Mouse (Mus musculus) liver, embryonic 14.5 days (tissue): Measurements from ENCODE around the gene Tsc1.

Experiments
- CTCF ChIP-seq: IDR thresholded peaks from 2 replicates; pipeline ENCODE4 v1.5.1; 2016; ENCODE audit warnings: antibody characterized with exemption, low read depth, control low read depth
- EP300 ChIP-seq: IDR thresholded peaks from 2 replicates; pipeline ENCODE4 v1.6.1; 2016; ENCODE audit warnings: antibody characterized with exemption, low read depth

- TF ChIP-seq CTCF, result no peak
- TF ChIP-seq EP300, result no peak
Observed at GRCm38 (mm10) chr2:28629911-28630381, 11.1 kb upstream of the Tsc1 start.
